Mouse (Mus musculus) bone marrow macrophage, adult 2 months (primary cell): ENCODE results near the gene Pdss1.
"Not testable (repeated sequence)": the region's sequence is repeated elsewhere in the genome, so short reads cannot be mapped to it uniquely, and the experiment has no call there.

Experiments used
- CTCF ChIP-seq: IDR thresholded peaks from 2 replicates; pipeline ENCODE4 v1.5.1; 2012; ENCODE audit warnings: low read depth, mild to moderate bottlenecking, low read length, moderate library complexity
- POLR2A ChIP-seq: IDR thresholded peaks from 2 replicates; pipeline ENCODE4 v1.6.1; 2012; ENCODE audit warnings: mild to moderate bottlenecking, low read depth, low read length, borderline replicate concordance

DNA sequence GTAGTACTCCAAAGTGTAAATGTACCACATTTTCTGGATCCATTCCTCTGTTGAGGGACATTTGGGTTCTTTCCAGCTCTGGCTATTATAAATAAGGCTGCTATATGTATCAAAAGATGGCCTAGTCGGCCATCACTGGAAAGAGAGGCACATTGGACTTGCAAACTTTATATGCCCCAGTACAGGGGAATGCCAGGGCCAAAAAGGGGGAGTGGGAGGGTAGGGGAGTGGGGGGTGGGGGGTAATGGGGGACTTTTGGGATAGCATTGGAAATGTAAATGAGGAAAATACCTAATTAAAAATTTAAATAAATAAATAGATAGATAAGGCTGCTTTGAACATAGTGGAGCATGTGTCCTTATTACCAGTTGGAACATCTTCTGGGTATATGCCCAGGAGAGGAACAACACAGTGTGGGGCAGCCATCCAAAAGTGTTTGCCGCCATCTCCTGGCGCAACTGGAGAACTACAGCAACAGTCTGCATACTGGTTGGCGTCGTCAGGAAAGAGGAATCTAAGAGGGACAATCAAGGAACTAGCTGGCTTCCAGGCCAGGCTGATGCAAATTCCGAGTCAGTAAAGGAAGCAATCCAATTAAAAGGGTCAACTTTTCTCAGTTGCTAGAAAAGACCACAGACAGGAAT lies 30.8 kb upstream of the Pdss1 start:
- not testable (repeated sequence) for TF ChIP-seq POLR2A
- peak; percentile 42; the same call in 1 of the 2 replicates for TF ChIP-seq CTCF
